Mouse (Mus musculus): ENCODE data around the gene Cand2. TPM values are rescaled to one million over a fixed set of nuclear protein-coding genes. Genes with fewer than 3 reads are reported as not detected.

Gene Cand2
- polyA plus RNA-seq, 1 experiment from 2014 or later = 36.8 TPM

DNA sequence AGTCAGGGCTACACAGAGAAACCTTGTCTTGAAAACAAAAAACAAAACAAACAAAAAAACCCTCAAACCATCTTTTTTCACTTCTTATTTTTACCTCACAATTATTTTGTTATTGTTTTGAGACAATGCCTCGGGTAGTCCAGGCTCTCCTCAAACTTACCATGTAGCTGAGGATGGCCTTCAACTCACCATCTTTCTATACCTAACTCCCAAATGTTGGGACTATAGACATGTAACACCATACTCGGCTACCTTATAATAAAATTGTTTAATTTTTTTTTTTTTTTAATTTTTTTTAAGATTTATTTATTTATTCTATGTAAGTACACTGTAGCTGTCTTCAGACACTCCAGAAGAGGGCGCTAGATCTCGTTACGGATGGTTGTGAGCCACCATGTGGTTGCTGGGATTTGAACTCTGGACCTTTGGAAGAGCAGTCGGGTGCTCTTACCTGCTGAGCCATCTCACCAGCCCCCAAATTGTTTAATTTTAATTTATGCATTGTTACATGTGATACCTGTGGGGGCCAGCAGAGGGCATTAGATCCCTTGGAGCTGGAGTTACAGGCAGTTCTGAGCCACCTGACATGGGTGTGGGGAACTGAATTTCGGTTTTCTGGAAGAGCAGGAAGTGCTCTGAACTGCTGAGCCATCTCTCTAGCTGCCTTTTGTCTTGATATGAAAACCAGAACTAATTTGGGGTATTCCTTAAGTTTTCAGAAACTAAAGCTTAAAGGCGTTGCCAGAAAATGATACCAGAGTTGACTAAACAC is 72.5 kb downstream of the Cand2 start:
- 39% methylated on average over 7 of the region's 8 CpGs for WGBS
- no peak overlapping the region for H3K4me2 ChIP-seq (replicated peaks; ENCODE audit: low read depth, low read length)
- H3K27me3 ChIP-seq (ENCODE audit: insufficient read depth, low read length) = no peaks in the 10 kb centered on the region
- H3K9ac ChIP-seq (replicated peaks; ENCODE audit: low read length) = 0 out of 2 replicates have a peak overlapping the region, but pooled peaks have one; percentile 19
- ATAC-seq (ENCODE audit: low FRiP score, low TSS enrichment) = peak; percentile 51; the same call in 1 of the 2 replicates
- H3K4me1 ChIP-seq (ENCODE audit: insufficient read depth, low read length) = peaks cover 4% of the 10 kb centered on the region; the same call in 1 of the 2 replicates
- no peak overlapping the region for H3K4me3 ChIP-seq (ENCODE audit: low read length)
- H3K36me3 ChIP-seq (ENCODE audit: insufficient read depth, low read length) = peaks cover 26% of the 10 kb centered on the region; the same call in 1 of the 2 replicates
- H3K9me3 ChIP-seq (ENCODE audit: low read length) = no peaks in the 10 kb centered on the region
- H3K27ac ChIP-seq (ENCODE audit: low read length) = peak overlapping the region; percentile 21; the same call in 1 of the 2 replicates

DNA sequence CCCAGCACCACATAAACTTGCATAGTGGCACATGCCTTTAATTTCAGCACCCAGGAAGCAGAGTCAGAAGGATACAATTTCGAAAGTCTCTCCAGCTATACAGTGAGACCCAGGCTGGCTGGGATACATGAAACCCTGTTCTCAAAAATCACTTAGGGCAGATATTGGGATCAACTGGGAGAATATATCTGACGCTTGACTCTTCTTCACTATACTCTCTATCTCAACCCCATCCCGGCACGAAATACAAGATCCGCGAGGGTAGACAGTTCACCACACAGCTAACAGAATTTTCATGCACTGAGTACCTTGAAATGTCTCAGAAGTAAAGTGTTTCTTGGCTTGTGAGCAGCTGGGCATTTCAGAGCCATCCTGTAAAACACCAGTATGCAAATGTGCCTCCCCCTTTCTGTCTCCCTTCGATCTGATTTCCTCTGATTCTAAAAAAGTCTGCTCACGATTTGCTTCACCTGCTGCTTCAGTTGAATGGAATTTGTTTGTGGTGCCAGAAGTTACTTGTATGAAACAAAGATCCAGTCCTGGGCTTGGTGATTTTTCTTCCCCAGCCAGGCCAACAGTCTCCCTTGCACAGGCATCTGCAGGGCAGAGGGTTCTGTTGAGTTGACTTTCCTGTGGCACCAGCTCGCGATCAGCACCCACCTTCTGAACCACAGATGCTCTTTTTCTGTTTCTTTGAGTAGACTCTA is 74.4 kb downstream of the Cand2 start:
- no peak for ATAC-seq (ENCODE audit: low FRiP score, low TSS enrichment)
- Histone ChIP-seq H3K4me2 (replicated peaks; ENCODE audit: low read depth, low read length) (no peak overlapping the region), H3K27ac (ENCODE audit: low read length) (no peak overlapping the region), H3K9me3 (ENCODE audit: low read length) (no peaks in the 10 kb centered on the region), H3K36me3 (ENCODE audit: insufficient read depth, low read length) (peaks cover 16% of the 10 kb centered on the region; the same call in 1 of the 2 replicates), H3K27me3 (ENCODE audit: insufficient read depth, low read length) (no peaks in the 10 kb centered on the region), H3K4me1 (ENCODE audit: insufficient read depth, low read length) (peaks cover 10% of the 10 kb centered on the region), H3K4me3 (ENCODE audit: low read length) (no peak overlapping the region), H3K9ac (replicated peaks; ENCODE audit: low read length) (no peak overlapping the region)
- WGBS = 92% methylated on average over 10 of the region's 10 CpGs

DNA sequence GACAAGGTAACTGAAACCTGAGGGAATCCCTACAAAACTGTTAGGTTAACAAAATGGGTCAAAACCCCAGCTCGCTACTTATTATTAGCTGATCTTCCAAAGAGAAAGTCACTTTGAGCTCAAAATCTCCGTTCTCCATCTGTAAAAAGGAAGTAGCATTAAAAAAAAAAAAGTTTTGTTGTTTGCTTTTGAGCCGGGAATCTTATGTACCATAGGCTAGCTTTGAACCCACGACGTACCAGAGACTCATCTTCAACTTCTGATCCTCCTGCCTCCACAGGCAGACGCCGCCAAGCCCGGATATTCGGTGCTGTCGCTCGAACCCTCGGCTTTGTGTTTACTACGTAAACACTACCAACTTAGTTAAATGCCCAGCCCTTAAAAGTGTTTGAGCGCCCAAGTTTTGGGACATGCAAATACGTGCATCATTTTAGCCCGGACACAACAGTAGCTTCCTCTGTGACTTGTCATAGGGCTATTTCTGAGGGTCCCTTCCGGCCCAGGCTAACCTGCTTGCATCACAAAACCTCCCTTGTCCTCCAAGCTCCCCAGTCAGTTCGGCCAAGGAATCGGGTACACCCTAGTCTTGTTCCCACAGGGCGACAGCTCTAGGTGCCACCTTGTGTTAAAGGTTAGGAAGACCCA is 78.2 kb downstream of the Cand2 start:
- Histone ChIP-seq H3K4me2 (replicated peaks; ENCODE audit: low read depth, low read length) (peak overlapping the region; percentile 60), H3K27ac (ENCODE audit: low read length) (peak overlapping the region; percentile 92), H3K36me3 (ENCODE audit: insufficient read depth, low read length) (peaks cover 11% of the 10 kb centered on the region; the same call in 1 of the 2 replicates), H3K4me3 (ENCODE audit: low read length) (peak overlapping the region; percentile 62), H3K9me3 (ENCODE audit: low read length) (no peaks in the 10 kb centered on the region), H3K9ac (replicated peaks; ENCODE audit: low read length) (peak overlapping the region; percentile 70), H3K27me3 (ENCODE audit: insufficient read depth, low read length) (no peaks in the 10 kb centered on the region), H3K4me1 (ENCODE audit: insufficient read depth, low read length) (peaks cover 17% of the 10 kb centered on the region)
- WGBS = 4% methylated on average over 20 of the region's 20 CpGs
- no peak; the same call in 1 of the 2 replicates for ATAC-seq (ENCODE audit: low FRiP score, low TSS enrichment)

DNA sequence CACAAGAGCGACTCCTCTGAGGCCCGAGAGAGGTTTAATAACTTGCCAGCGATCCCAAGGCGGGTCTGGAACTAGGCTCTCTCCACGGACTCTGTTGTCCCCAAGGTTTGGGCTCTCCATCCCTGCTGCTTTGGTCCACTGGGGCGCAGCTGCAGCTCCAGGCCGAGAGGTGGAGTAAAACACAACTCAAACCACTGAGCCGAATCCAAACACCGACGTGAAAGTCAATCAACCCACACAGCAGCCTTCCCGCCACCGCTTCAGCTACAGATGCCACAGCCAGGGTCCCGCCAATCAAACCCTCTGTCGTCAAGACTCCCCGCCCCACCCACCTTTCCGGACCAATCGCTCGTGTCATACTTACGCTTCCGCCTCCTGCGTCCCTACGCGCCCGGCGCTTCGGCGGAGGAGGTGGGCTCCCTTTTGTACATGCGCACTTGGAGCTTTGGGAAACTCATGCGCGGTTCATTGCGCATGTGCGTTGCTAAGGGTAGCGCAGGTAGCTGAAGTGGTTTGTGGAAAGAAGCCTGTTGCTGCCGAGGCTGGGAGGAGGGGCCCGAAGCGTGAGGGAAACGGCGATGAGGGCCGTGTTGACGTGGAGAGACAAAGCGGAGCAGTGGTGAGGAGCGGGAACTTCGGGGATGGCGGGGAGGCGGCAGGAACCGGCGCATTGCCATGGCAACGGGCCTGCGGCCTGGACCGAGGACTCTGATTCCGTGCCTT is 78.9 kb downstream of the Cand2 start, which contains the start of the genes Mbd4 and Ift122:
Mbd4 (minus strand) TSS at position 281 of the 723 bp plus-strand sequence.
Ift122 (plus strand) TSS at position 380 of the 723 bp plus-strand sequence.
- no peaks in the 10 kb centered on the region for H3K9me3 ChIP-seq (ENCODE audit: low read length)
- H3K27me3 ChIP-seq (ENCODE audit: insufficient read depth, low read length) = no peaks in the 10 kb centered on the region
- peaks cover 11% of the 10 kb centered on the region; the same call in 1 of the 2 replicates for H3K36me3 ChIP-seq (ENCODE audit: insufficient read depth, low read length)
- peak within 1 kb of the TSS; percentile 70 for H3K9ac ChIP-seq (replicated peaks; ENCODE audit: low read length)
- peak within 1 kb of the TSS; percentile 92 for H3K27ac ChIP-seq (ENCODE audit: low read length)
- H3K4me3 ChIP-seq (ENCODE audit: low read length) = peak within 1 kb of the TSS; percentile 62
- ATAC-seq (ENCODE audit: low FRiP score, low TSS enrichment) = peak; percentile 99
- WGBS = under 1% methylated on average over 51 of the region's 51 CpGs
- peak within 1 kb of the TSS; percentile 60 for H3K4me2 ChIP-seq (replicated peaks; ENCODE audit: low read depth, low read length)
- H3K4me1 ChIP-seq (ENCODE audit: insufficient read depth, low read length) = peaks cover 17% of the 10 kb centered on the region

DNA sequence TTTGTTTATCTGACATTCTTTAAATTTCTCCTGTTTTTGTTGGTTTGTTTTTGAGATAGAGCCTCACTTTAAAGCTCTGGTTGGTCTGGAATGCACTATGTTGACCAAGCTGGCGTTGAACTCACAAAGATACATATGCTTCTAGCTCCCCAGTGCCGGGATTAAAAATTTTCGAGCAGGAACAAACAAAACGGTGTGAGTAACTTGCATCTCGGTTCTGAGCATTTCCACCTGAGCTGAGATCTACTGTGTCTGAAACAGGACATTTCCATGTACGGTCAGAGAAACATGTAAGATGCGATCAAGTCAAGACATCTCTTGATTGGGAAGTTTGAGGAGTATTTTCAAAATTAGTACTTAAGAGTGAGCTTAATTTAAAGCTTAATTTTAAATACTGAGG is 79.6 kb downstream of the Cand2 start:
- H3K27ac ChIP-seq (ENCODE audit: low read length) = peak overlapping the region; percentile 61
- peaks cover 9% of the 10 kb centered on the region; the same call in 1 of the 2 replicates for H3K36me3 ChIP-seq (ENCODE audit: insufficient read depth, low read length)
- peaks cover 17% of the 10 kb centered on the region for H3K4me1 ChIP-seq (ENCODE audit: insufficient read depth, low read length)
- no peak for ATAC-seq (ENCODE audit: low FRiP score, low TSS enrichment)
- 44% methylated on average over 7 of the region's 7 CpGs for WGBS
- H3K9me3 ChIP-seq (ENCODE audit: low read length) = no peaks in the 10 kb centered on the region
- no peaks in the 10 kb centered on the region for H3K27me3 ChIP-seq (ENCODE audit: insufficient read depth, low read length)
- peak overlapping the region; percentile 55 for H3K4me2 ChIP-seq (replicated peaks; ENCODE audit: low read depth, low read length)
- H3K4me3 ChIP-seq (ENCODE audit: low read length) = peak overlapping the region; percentile 62
- peak overlapping the region; percentile 58 for H3K9ac ChIP-seq (replicated peaks; ENCODE audit: low read length)

DNA sequence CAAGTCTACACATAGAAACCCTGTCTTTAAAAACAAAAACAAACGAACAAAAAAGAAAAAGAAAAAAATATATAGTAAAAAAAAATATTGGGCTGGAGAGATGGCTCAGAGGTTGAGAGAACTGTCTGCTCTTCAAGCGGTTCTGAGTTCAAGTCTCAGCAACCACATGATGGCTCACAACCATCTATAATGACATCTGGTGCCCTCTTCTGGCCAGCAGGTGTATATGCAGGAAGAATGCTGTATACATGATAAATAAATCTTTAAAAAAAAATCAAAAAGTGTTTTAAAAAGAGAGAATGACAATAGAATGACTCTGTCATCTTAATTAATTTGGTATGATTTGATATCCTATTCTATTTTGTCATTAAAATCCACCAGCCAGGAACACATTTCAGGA is 80.1 kb downstream of the Cand2 start:
- H3K4me1 ChIP-seq (ENCODE audit: insufficient read depth, low read length) = peaks cover 21% of the 10 kb centered on the region
- no peaks in the 10 kb centered on the region for H3K9me3 ChIP-seq (ENCODE audit: low read length)
- ATAC-seq (ENCODE audit: low FRiP score, low TSS enrichment) = no peak
- H3K4me3 ChIP-seq (ENCODE audit: low read length) = no peak overlapping the region
- WGBS = 72% methylated on average over 2 of the region's 2 CpGs
- no peaks in the 10 kb centered on the region for H3K27me3 ChIP-seq (ENCODE audit: insufficient read depth, low read length)
- H3K4me2 ChIP-seq (replicated peaks; ENCODE audit: low read depth, low read length) = no peak overlapping the region
- peaks cover 5% of the 10 kb centered on the region; the same call in 1 of the 2 replicates for H3K36me3 ChIP-seq (ENCODE audit: insufficient read depth, low read length)
- H3K9ac ChIP-seq (replicated peaks; ENCODE audit: low read length) = no peak overlapping the region
- H3K27ac ChIP-seq (ENCODE audit: low read length) = no peak overlapping the region

Small RNAs within 50 kb of the gene (microRNA-seq; reads per million reads assigned to microRNA genes)
- not detected for gene Mir7660

Other genes with a start within 250 kb of the Cand2 start
- 35.0 and 35.2 TPM in 2 replicates for gene Tsen2, start 229.9 kb upstream of the Cand2 start, polyA plus RNA-seq (2015; fragmentation: Nextera tagmentation; extraction: Ambion mirVana)
- gene Mkrn2os, start 182.0 kb upstream of the Cand2 start, polyA plus RNA-seq (2015; fragmentation: Nextera tagmentation; extraction: Ambion mirVana) = 4.8 and 5.7 TPM in 2 replicates
- 33.8 and 35.0 TPM in 2 replicates for gene Mkrn2, start 172.6 kb upstream of the Cand2 start, polyA plus RNA-seq (2015; fragmentation: Nextera tagmentation; extraction: Ambion mirVana)
- gene Raf1, start 97.9 kb upstream of the Cand2 start, polyA plus RNA-seq (2015; fragmentation: Nextera tagmentation; extraction: Ambion mirVana) = 91.0 and 95.7 TPM in 2 replicates
- 0.86 and 2.1 TPM in 2 replicates for gene Tmem40, start 12.1 kb upstream of the Cand2 start, polyA plus RNA-seq (2015; fragmentation: Nextera tagmentation; extraction: Ambion mirVana)
- 1,760 and 1,914 TPM in 2 replicates for gene Rpl32, start 34.2 kb downstream of the Cand2 start, polyA plus RNA-seq (2015; fragmentation: Nextera tagmentation; extraction: Ambion mirVana)
- gene Efcab12, start 63.9 kb downstream of the Cand2 start, polyA plus RNA-seq (2015; fragmentation: Nextera tagmentation; extraction: Ambion mirVana) = 2.3 and 2.8 TPM in 2 replicates
- gene Mbd4, start 78.8 kb downstream of the Cand2 start, polyA plus RNA-seq (2015; fragmentation: Nextera tagmentation; extraction: Ambion mirVana) = 18.6 and 22.0 TPM in 2 replicates
- gene Ift122, start 78.9 kb downstream of the Cand2 start, polyA plus RNA-seq (2015; fragmentation: Nextera tagmentation; extraction: Ambion mirVana) = 38.4 and 40.1 TPM in 2 replicates
- gene Rho, start 157.2 kb downstream of the Cand2 start, polyA plus RNA-seq (2015; fragmentation: Nextera tagmentation; extraction: Ambion mirVana) = 0.16 and 0.37 TPM in 2 replicates
- gene H1foo, start 170.4 kb downstream of the Cand2 start, polyA plus RNA-seq (2015; fragmentation: Nextera tagmentation; extraction: Ambion mirVana) = not detected in 2 replicates
- 55.5 and 62.4 TPM in 2 replicates for gene Plxnd1, start 220.5 kb downstream of the Cand2 start, polyA plus RNA-seq (2015; fragmentation: Nextera tagmentation; extraction: Ambion mirVana)